Mouse (Mus musculus): ENCODE data around the gene Galntl6.
A peak's percentile ranks its signal among the peaks of the same experiment; 100 is the strongest.

The Galntl6 gene

GRCm38 (mm10) chr8:57842462-57843391 lies 1069.7 kb downstream of the Galntl6 start:
- no peak for DNase-seq (ENCODE audit: low spot score)

GRCm38 (mm10) chr8:57841446-57841845 lies 1071.0 kb downstream of the Galntl6 start:
- DNase-seq (ENCODE audit: low spot score): no peak

DNA sequence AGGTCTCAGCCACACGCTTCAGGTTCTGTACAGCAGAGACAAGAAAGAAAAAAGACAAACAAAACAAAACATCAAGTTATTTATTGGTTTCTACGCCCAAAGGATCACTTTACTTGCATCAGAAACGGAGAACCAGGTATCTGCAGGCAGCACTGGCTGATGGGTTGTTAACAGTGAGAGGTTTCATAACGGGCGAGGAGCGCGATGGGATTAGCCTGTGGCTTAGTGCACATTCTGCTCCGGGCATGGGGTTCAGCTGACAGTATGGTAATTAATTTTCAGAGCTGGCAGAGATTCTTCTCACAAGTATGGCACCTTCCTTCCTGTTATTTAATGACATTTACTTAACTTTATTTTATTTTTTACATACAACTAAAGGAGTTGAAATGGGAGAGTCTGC lies 1075.1 kb downstream of the Galntl6 start:
- DNase-seq (ENCODE audit: low spot score): no peak

GRCm38 (mm10) chr8:57836981-57837380 lies 1075.5 kb downstream of the Galntl6 start:
- DNase-seq (ENCODE audit: low spot score): no peak

- no peak for DNase-seq (ENCODE audit: low spot score)
Measured at GRCm38 (mm10) chr8:57836201-57836883, 1076.1 kb downstream of the Galntl6 start.

- no peak for DNase-seq (ENCODE audit: low spot score)
Measured at GRCm38 (mm10) chr8:57823151-57823550, 1089.3 kb downstream of the Galntl6 start.

DNA sequence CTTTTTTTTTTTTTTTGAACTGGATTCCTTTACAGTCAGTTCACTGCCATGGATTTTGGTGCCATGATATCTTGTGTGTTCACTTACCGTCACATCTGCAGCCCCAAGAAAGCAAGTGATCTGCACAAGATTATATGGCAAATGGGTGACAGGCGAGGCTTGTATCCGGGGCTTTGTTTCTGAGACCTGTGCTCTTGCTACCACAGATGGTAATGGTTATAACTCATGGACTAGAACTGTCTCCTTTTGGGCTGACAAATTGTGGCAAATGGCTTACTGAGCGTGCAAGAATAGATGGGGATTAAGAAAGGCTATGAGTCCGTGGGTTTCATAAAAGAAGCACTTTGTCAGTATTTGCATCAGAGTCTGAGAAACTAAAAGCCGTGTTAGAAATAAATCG lies 1096.4 kb downstream of the Galntl6 start:
- no peak for DNase-seq (ENCODE audit: low spot score)

DNA sequence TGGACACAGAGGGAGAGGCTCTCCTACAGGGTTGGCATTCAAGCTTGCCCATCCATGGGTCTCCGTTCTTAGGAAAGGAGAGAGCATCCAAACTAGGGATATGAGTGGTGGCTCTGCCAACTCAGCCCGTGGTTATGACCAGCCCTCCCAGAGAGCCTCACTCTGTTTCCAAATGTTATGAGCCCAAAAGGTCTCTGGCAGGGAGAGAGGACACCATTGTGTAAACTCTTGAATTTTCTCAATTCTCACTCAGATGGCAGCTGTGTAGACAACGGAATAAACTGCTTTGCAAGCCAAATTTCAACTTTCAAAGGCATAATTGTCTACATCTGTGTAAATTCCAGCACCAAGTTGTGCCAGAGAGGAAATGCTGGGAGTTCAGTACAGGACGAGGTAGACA lies 1105.4 kb downstream of the Galntl6 start:
- DNase-seq (ENCODE audit: low spot score): no peak

DNA sequence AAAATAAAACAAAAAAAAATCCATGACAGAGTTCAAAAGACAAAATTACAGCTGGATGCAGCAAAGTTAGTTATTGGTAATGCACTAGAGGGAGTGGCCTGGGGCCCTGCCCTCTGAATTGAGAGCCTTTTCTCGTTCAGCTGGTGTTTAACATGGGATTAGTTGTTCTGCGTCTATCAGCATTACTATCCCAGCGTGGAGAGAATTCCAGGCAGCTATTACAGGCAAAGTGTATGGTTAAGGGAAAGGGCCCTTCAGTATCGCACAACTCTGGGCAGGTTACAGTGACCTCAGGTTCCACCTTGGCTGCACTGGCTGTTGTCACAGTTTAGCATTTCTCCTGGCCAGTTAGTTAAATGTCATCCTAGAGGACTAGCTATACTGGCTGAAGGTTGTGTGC lies 1107.3 kb downstream of the Galntl6 start:
- DNase-seq (ENCODE audit: low spot score): no peak

DNA sequence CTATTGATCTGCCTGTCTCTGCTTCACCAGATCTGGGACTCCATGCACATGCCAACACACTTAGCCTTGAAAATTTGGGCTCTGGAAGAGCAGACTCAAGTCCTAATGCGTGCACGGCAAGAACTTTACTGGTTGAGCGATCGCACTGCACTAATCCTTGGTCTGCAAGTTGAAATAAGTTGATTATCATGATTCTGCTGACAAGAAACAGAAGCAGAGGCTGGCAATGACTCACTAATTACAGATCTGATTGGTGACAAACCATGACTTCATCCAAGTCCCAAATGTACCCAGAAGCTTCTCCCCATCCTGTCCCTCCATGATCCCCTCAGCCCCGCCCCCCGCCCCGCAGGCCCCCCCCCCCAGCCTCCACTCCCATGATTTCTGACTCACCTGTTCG lies 1108.6 kb downstream of the Galntl6 start:
- DNase-seq (ENCODE audit: low spot score): no peak

DNA sequence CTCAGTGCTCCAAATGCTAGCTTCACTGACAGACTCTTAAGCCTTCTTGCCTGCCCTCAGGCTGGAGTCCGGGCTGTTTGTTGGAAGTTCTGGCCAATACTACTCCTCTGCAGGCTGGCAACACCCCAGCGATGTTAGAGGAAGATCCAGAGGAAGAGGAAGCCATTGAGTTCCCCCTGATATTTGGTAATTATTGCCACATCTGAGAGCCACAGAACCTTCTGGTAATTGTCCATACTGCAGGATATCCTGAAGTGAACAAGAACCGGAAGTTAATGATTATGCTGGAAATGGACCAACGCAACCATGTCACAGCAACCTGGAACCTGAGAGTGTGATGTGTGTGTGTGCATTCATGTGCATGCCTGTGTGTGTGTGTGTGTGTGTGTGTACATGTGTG lies 1111.2 kb downstream of the Galntl6 start:
- DNase-seq (ENCODE audit: low spot score): peak; percentile 2

DNA sequence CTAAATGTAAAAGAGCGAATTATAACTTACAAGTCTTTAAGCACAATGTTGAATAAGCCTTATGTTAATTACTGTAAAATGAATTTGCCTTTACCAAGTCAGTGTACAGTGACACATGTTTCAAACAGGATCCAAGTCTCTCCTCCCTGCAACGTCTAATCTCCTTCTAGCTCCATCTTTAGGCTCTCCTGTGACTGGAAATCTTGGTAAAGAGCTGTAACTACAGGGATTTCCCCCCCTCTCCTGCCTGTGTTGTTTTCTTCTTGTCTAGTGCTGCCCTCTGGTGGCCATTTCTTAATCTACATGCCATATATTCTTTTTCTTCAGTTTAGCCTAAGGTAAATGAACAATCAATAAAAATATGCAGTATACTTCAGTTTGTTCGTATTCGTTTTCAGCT lies 1112.1 kb downstream of the Galntl6 start:
- DNase-seq (ENCODE audit: low spot score): peak; percentile 71

GRCm38 (mm10) chr8:57799797-57800204 lies 1112.6 kb downstream of the Galntl6 start:
- peak; percentile 53 for DNase-seq (ENCODE audit: low spot score)

- no peak for DNase-seq (ENCODE audit: low spot score)
Measured at GRCm38 (mm10) chr8:57793455-57793854, 1119.0 kb downstream of the Galntl6 start.

DNA sequence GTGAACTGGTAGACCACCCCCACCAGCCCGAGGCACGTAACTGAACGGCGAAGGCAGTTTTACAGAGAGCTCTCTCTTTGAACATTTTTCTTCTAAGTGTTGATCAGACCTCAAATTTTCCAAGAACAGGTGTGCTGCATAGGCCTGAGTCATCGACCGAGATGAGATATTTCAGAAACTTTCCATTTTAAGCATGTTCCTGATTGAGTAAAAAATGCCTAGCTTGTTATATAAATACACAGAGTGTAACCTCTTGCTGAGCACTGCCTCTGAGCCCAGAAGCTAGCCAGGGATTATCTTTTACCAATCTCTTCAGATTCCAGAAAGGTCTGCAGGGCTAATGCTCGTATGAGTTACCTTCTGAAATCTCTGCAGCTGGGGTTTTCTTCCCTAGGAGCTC lies 1120.2 kb downstream of the Galntl6 start:
- no peak for DNase-seq (ENCODE audit: low spot score)

DNA sequence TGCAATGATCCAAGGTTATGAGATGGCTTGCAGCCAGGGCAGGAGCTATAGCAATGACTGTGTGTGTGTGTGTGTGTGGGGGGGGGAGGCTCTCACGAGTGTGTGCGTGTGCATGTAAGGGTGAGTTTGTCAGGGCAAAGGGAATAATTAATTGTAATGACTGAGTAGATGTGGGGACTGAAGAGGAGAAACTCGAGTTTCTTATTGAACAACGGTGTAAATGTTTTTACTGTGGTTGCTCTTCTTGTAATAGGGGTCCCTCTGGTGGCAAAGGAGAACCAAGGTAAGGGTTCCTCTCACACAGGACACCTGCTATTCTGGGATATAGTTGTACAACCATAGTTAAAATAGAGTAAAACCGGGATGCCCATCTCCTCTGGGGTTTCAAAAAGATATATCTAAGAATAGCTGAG lies 1121.1 kb downstream of the Galntl6 start:
- peak; percentile 26 for DNase-seq (ENCODE audit: low spot score)

- no peak for DNase-seq (ENCODE audit: low spot score)
Measured at GRCm38 (mm10) chr8:57779551-57779950, 1132.9 kb downstream of the Galntl6 start.

GRCm38 (mm10) chr8:57777988-57778721 lies 1134.3 kb downstream of the Galntl6 start:
- DNase-seq (ENCODE audit: low spot score): no peak

DNA sequence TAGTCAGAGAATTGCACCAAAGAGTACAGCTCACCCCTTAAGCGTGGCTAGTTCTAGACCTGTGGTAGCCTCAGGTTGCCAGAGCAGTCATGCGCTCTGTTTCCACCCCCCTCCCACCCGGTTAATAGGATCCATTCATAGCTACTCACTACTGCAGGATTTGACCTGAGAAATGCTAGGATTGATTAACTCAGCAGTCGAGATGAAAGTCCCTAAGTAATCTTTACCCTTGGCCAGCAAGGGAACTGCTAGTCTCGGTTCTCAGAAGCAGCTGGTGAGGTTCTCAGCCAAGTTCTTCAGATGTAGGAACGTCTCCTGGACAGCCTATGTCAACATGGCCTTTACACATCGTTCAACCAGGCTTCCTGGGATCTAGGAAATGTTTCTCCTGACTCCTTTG lies 1135.7 kb downstream of the Galntl6 start:
- no peak for DNase-seq (ENCODE audit: low spot score)

DNA sequence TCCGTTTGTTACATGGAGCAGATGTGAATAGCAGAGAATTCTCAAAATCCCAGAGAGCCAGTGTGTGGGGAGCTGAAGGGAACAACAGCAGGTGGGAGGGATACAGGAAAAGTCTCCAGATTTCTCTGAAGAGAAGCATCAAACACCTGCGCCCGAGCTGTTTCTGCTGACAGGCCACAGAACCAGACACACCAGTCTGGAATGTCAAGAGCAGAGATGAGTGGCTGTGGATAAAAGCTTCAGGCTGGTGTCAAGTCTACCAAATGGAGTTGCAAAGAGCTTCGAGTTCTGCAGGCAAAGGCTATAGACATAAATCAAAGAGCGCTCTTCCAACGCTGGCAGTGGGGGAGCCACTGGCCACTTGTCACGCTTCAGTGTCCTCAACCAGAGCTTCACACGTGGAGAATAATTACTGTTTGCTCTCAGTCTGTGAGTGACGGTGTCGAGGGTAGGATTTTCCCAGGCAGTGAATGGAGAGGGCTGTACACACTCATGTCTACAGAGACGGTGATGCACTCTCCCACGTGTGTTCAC lies 1139.6 kb downstream of the Galntl6 start:
- DNase-seq (ENCODE audit: low spot score): no peak

- no peak for DNase-seq (ENCODE audit: low spot score)
Measured at GRCm38 (mm10) chr8:57767541-57767940, 1144.9 kb downstream of the Galntl6 start.

DNA sequence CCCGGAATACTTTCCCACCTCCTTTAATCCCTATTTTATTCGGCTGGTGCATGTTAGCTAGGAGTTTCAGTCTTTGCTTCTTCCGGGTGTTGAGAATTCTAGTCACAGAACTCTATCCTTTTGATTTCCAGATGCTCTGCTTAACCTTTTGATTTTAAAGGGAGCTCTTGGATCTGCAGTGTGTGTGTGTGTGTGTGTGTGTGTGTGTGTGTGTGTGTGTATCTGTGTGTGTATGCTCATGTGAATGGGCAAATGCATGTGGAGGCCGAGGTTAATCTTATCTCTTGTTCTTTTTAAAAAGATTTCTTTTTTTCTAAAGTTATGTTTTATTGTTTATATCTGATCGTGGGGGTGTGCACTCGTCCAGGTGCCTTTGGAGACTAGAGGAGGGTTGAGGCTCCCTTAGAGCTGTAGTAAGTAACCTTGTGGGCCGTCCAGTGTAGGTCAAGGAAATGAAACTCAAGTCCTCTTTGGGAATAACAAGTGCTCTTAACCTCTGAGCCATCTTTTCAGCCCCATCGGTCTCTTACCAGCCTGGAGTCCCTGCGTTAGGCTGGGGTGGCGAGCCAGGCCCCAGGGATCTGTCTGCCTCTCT lies 1145.9 kb downstream of the Galntl6 start:
- DNase-seq (ENCODE audit: low spot score): no peak
